Mouse (Mus musculus) neural tube, embryonic 12.5 days (tissue): Measurements from ENCODE around the gene Skint2. TPM values are rescaled to one million over a fixed set of nuclear protein-coding genes. Genes with fewer than 3 reads are reported as not detected.

Experiments
- ATAC-seq: fragments of 200-750 bp; cut with Nextera tagmentation; 2 replicates; pipeline ENCODE4 v1.8.0; 2017; ENCODE audit warnings: low read depth, mild to moderate bottlenecking, moderate TSS enrichment, moderate library complexity; ENCODE audit not compliant: low FRiP score
- H3K27ac ChIP-seq: fragments of 300-500 bp; sonication (generic); 2 replicates; pipeline ENCODE4 v1.5.1; 2016
- H3K27me3 ChIP-seq: fragments of 300-500 bp; sonication (generic); replicated peaks from 2 replicates; pipeline ENCODE4 v1.6.1; 2016; ENCODE audit warnings: mild to moderate bottlenecking
- H3K36me3 ChIP-seq: fragments of 300-500 bp; sonication (generic); 2 replicates; pipeline ENCODE4 v1.6.1; 2016; ENCODE audit warnings: mild to moderate bottlenecking
- H3K4me1 ChIP-seq: fragments of 300-500 bp; sonication (generic); 2 replicates; pipeline ENCODE4 v1.6.1; 2016
- H3K4me2 ChIP-seq: fragments of 300-500 bp; sonication (generic); replicated peaks from 2 replicates; pipeline ENCODE4 v1.6.1; 2016; ENCODE audit warnings: mild to moderate bottlenecking
- H3K4me3 ChIP-seq: fragments of 300-500 bp; sonication (generic); 2 replicates; pipeline ENCODE4 v1.5.1; 2016
- H3K9ac ChIP-seq: fragments of 300-500 bp; sonication (generic); 2 replicates; pipeline ENCODE4 v1.6.1; 2016; ENCODE audit warnings: mild to moderate bottlenecking
- H3K9me3 ChIP-seq: fragments of 300-500 bp; sonication (generic); 2 replicates; pipeline ENCODE4 v1.6.1; 2016; ENCODE audit warnings: mild to moderate bottlenecking
- WGBS: fragments of 180-500 bp; shearing (Covaris S2); methylation state at CpG from one replicate; pipeline ENCODE4 v1.1.7; 2016; 5-methylcytosine and 5-hydroxymethylcytosine counted together
- polyA plus RNA-seq: library from polyadenylated mRNA; unstranded; fragments of >200 nt; fragmentation: Nextera tagmentation; extraction: Ambion mirVana; gene quantifications from 2 replicates; pipeline ENCODE4 v1.2.1, GENCODE M21; 2016

Gene Skint2
- polyA plus RNA-seq, result not detected in 2 replicates

GRCm38 (mm10) chr4:112556894-112557293, at the start of gene Skint2:
Gene Skint2 (plus strand): TSS chr4:112557194.
- Histone ChIP-seq H3K27ac (no peak within 1 kb of the TSS), H3K36me3 (no peaks in the 10 kb centered on the region), H3K9ac (no peak within 1 kb of the TSS), H3K4me3 (no peak within 1 kb of the TSS), H3K4me2 (no peak within 1 kb of the TSS), H3K27me3 (no peaks in the 10 kb centered on the region), H3K9me3 (no peaks in the 10 kb centered on the region), H3K4me1 (no peaks in the 10 kb centered on the region)
- 81% methylated on average over 2 of the region's 2 CpGs for WGBS
- ATAC-seq, result no peak

Other genes starting within 250 kb of the Skint2 start
- gene Skint9, start 123.2 kb upstream of the Skint2 start, polyA plus RNA-seq, result not detected in 2 replicates
- gene Skint10, start 217.7 kb downstream of the Skint2 start, polyA plus RNA-seq, result not detected in 2 replicates